Mouse (Mus musculus) myocyte (in vitro differentiated cells): ENCODE measurements around the gene Cox20.

ENCODE experiments used
- CEBPB ChIP-seq: IDR thresholded peaks from 2 replicates; pipeline ENCODE4 v1.6.1; 2011; ENCODE audit warnings: mild to moderate bottlenecking, moderate library complexity; ENCODE audit not compliant: poor library complexity, insufficient read depth, severe bottlenecking
- E2F4 ChIP-seq: IDR thresholded peaks from one replicate; pipeline ENCODE4 v1.6.1; 2011; ENCODE audit warnings: mild to moderate bottlenecking, control low read depth, moderate library complexity; ENCODE audit not compliant: insufficient read depth
- MAX ChIP-seq: IDR thresholded peaks from one replicate; pipeline ENCODE4 v1.6.1; 2011; ENCODE audit warnings: low read depth, mild to moderate bottlenecking, control low read depth
- MYOD1 ChIP-seq, 3 experiments: IDR thresholded peaks; one replicate each; pipeline ENCODE4 v1.6.1; 2011; ENCODE audit warnings: control low read depth in 2 of 3, low read depth in 2 of 3, mild to moderate bottlenecking in 2 of 3, moderate library complexity in 1 of 3; ENCODE audit not compliant: insufficient read length in 2 of 3, control insufficient read depth in 1 of 3
- MYOG ChIP-seq, 3 experiments: IDR thresholded peaks; one replicate each; pipeline ENCODE4 v1.6.1; 2011; ENCODE audit warnings: control low read depth in 2 of 3, low read depth in 2 of 3, mild to moderate bottlenecking in 2 of 3; ENCODE audit not compliant: insufficient read length in 2 of 3, control insufficient read depth in 1 of 3, insufficient read depth in 1 of 3
- POLR2A ChIP-seq: IDR thresholded peaks from one replicate; pipeline ENCODE4 v1.6.1; 2011; ENCODE audit warnings: low read depth, mild to moderate bottlenecking, control low read depth, moderate library complexity; ENCODE audit not compliant: insufficient read length
- POLR2AphosphoS2 ChIP-seq: IDR thresholded peaks from one replicate; pipeline ENCODE4 v1.6.1; 2011; ENCODE audit warnings: low read depth, control low read depth; ENCODE audit not compliant: insufficient read length
- SRF ChIP-seq: IDR thresholded peaks from one replicate; pipeline ENCODE4 v1.6.1; 2011; ENCODE audit warnings: low read depth; ENCODE audit not compliant: control insufficient read depth, insufficient read length
- TCF12 ChIP-seq: IDR thresholded peaks from one replicate; pipeline ENCODE4 v1.6.1; 2011; ENCODE audit warnings: mild to moderate bottlenecking, control low read depth; ENCODE audit not compliant: poor library complexity, insufficient read depth, severe bottlenecking
- TCF3 ChIP-seq: IDR thresholded peaks from one replicate; pipeline ENCODE4 v1.6.1; 2011; ENCODE audit warnings: low read depth, control low read depth; ENCODE audit not compliant: insufficient read length
- USF1 ChIP-seq: IDR thresholded peaks from one replicate; pipeline ENCODE4 v1.6.1; 2011; ENCODE audit warnings: low read depth, mild to moderate bottlenecking, control low read depth, moderate library complexity

DNA sequence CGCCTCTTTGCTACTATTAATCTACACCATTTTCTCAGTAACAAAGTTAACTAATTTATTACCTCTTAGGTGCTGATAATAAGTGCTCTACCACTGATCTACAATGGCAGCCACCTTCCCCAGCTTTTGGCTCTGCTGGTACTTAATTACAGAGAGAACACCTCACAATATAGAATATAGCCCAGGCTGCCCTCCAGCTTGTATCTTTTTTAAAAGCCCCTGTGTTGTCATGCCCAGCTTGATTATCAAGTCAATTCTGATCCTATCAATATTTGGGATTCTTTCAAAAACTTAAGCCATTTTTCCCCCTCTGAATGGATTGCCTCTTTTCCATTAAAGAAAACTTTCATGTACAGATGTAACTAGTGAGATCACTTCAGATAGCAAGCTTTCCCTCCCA is 8.0 kb downstream of the Cox20 start:
- TF ChIP-seq MAX (no peak), POLR2A (no peak), CEBPB (no peak), E2F4 (no peak), POLR2AphosphoS2 (no peak), MYOD1 (IDR thresholded peaks at IDR 0.05; ENCODE audit: control insufficient read depth in 1 of 3, insufficient read length in 2 of 3, low read depth in 2 of 3) (no peak), SRF (no peak), MYOG (IDR thresholded peaks at IDR 0.05; ENCODE audit: control insufficient read depth in 1 of 3, insufficient read depth in 1 of 3, insufficient read length in 2 of 3, low read depth in 2 of 3) (no peak), TCF12 (no peak), TCF3 (no peak), USF1 (no peak)
